Mouse (Mus musculus) testis, adult 10 weeks (tissue): Measurements from ENCODE around the gene Hint1. TPM values are rescaled to one million over a fixed set of nuclear protein-coding genes. Genes with fewer than 3 reads are reported as not detected.

Experiments
- polyA plus RNA-seq: library from polyadenylated mRNA; stranded (reverse); fragments of 350-450 nt; fragmentation: Illumina TruSeq; extraction: RNeasy Lipid Tissue Mini Kit (QIAGEN cat#74804); gene quantifications from one replicate; pipeline ENCODE4 v1.2.3, GENCODE M21; 2014; ENCODE audit warnings: low read depth, low replicate concordance

The Hint1 gene
- 145 TPM for polyA plus RNA-seq

DNA sequence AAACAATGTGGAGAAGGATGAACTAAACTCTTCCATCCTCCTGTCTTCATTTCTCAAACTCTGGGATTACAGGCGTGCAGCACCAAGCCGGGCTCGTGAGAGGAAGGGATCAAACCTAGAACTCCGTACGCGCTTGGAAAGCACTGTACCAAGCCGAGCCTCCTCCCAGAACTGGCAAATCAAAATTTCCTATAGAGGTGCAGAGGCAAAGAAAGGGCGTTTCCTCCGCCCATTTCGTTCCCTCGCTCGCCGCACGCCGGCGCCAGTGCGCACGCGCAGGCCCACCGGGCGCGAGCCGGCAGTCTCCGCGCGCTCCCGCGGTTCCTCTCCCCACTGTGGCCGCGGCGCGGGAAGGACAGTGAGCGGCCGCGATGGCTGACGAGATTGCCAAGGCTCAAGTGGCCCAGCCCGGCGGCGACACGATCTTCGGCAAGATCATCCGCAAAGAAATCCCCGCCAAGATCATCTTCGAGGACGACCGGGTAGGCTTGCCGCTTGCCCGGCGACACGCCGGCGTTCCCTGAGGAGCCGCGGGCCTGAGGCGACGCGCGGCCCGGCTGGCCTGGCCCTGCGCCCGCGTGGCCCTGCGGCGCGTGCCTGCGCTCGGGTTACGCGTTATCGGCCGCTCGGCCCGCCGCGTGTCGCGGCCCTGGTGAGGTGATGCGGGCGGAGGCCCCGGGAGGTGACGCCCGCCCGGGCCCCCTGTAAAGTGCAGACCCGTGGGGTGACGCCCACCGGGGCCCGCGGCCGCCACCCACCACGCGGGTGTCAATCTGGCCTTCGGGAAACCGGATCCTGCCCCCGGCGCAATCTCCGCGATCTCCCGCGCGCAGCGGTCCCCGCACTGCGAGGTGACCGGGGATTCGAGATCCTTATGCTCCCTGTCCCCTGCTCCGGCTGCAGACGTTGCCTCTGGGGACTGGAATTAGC lies at the start of gene Hint1:
Gene Hint1 (plus strand): TSS at position 265 of the 930 bp plus-strand sequence.

DNA sequence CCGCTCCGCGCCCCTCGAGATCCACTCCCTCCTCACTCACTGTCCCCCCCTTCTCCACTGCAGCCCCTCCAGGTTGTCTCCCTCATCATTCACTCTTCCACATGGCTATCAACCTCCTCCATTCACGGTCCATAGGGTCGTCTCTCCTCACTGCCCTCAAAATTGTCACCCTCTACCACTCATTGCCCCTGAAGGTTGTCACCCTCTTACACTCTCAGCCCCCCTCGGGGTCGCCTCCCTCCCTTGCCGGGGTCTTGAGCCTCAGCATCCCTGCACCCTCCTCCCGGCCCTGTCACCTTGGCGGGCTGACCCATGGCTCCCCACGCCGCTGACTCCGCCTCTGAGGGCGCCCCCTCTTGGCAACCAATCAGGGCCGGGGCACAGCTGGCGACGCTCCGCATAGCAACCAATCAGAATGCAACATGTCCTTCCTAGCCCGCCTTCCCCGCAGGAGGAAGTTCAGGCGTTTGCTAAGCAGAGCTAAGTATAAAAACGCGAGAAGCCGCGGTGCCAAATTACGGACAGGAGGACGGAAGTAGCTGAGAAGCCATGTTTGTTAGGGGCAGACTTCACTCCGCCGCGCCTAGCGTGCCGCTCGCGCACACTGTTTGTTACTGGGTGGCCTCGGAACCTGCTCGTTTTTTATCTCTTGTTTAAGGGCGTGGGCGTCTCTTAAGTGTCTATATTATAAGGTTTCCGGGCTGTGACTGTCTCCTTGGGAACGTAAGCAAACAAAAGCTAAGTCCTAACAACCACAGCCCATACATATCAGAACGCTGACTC lies 5.7 kb upstream of the Hint1 start, which contains the start of gene Lyrm7:
Gene Lyrm7 (minus strand): TSS at position 661 of the 783 bp plus-strand sequence.

DNA sequence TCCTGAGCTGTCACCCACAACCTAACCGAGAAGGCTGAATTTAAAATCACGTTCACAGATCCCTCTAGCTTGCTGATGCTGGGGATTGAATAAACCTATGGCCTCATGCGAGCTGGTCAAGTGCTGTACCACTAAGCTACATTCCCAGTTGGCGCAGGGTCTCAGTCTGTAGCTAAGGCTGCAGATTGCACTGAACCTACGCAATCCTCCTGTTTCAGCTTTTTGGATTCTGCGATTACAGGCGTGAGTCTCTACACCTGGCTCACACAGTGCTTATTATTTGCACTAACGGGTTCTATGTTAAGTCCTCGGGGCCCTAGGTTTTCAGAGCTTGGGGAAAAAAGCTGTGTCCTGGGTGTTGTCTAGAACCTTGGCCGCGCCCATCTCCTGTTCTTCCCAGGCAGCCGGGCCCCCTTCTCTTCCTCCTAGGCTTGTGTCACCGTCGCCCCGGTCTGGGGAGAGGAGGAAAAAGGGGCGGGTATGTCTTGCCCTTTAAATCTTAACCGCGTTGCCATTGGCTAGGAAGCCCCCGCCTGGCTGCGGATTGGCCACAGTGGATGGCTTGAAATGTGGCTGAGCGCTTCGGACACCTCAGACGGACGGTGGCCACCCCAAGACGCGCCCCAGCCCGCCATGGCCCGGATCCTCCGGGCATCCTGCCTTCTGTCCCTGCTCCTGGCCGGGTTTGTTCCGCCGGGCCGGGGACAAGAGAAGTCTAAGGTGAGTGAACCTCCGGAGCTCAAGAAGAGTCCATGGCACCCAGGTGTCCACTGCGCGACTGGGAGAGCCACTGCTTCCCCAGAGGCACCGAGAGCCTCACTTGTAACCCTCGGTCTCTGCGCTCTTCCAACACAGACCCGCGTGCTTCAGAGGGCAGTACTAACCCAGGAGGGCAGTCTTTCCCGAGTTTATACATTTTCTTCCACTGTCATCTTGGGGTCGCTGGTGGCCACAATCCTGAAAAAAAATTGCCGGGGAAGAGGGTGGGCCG lies 36.4 kb downstream of the Hint1 start, which contains the start of gene Gpx3:
Gene Gpx3 (plus strand): TSS at position 121 of the 991 bp plus-strand sequence.

Other genes with a start within 250 kb of the Hint1 start
- 36.8 TPM for gene Cdc42se2, start 78.7 kb upstream of the Hint1 start, polyA plus RNA-seq
- 159 TPM for gene Lyrm7, start 5.5 kb upstream of the Hint1 start, polyA plus RNA-seq
- gene Gpx3, start 36.1 kb downstream of the Hint1 start, polyA plus RNA-seq, result 8.6 TPM
- 0.70 TPM for gene Tnip1, start 96.5 kb downstream of the Hint1 start, polyA plus RNA-seq
- 1.3 TPM for gene Anxa6, start 167.1 kb downstream of the Hint1 start, polyA plus RNA-seq
- gene Ccdc69, start 211.7 kb downstream of the Hint1 start, polyA plus RNA-seq, result 2.8 TPM
- 103 TPM for gene Gm2a, start 231.7 kb downstream of the Hint1 start, polyA plus RNA-seq